Mouse (Mus musculus): ENCODE data around the gene Invs. TPM values are rescaled to one million over a fixed set of nuclear protein-coding genes. Genes with fewer than 3 reads are reported as not detected.

Invs gene
- total RNA-seq (2023), result 1 to 10 TPM; 5.6 to 6.8 TPM

DNA sequence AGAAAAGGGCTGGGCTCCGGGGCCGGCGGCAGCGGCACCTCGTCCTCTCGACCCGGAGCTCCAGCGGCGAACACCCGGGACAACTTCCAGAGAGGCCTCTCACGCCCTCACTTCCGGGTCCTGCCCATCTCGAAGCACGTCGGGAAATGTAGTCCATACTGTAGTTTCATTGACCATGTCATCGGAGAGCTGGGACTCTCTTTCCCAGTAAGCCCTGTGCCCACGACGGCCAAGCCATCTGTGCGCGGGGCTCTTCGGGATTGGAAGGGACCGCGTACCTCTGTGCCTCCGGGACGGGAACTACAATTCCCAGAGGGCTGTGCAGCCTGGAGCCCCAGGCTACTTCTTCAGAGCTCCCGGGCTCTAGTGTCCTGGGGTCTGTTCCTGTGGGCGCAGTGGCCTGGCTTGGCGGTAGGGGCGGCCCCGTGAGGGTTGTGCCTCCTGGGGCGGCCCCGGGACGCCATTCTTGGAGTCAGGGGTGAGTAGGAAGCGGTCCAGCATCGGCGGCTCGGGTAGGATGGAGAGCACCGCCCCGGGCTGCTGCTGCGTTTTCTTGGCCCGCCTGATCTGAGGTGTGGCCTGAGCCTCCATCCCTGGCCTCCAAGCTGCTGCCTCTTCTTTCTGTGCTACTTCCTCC, at the start of gene Invs, which contains the start of gene Erp44:
Gene Invs (plus strand): TSS at position 263 of the 637 bp plus-strand sequence.
Gene Erp44 (minus strand): TSS at position 61 of the 637 bp plus-strand sequence.

GRCm38 (mm10) chr4:48472792-48473650, 193.5 kb downstream of the Invs start, which contains the start of gene Tex10:
Tex10 (minus strand) TSS chr4:48473459.

Other genes starting within 250 kb of the Invs start
- 10 to 100 TPM; 36.7 to 51.1 TPM for gene Nr4a3, start 234.6 kb upstream of the Invs start, total RNA-seq (2023)
- gene Stx17, start 154.8 kb upstream of the Invs start, total RNA-seq (2023), result 10 to 100 TPM; 27.8 to 29.7 TPM
- gene Erp44, start 202 bp upstream of the Invs start, total RNA-seq (2023), result 10 to 100 TPM; 64.6 to 68.8 TPM
- gene Tex10, start 193.7 kb downstream of the Invs start, total RNA-seq (2023), result 10 to 100 TPM; 40.2 to 47.5 TPM